In the genomic region with DNA sequence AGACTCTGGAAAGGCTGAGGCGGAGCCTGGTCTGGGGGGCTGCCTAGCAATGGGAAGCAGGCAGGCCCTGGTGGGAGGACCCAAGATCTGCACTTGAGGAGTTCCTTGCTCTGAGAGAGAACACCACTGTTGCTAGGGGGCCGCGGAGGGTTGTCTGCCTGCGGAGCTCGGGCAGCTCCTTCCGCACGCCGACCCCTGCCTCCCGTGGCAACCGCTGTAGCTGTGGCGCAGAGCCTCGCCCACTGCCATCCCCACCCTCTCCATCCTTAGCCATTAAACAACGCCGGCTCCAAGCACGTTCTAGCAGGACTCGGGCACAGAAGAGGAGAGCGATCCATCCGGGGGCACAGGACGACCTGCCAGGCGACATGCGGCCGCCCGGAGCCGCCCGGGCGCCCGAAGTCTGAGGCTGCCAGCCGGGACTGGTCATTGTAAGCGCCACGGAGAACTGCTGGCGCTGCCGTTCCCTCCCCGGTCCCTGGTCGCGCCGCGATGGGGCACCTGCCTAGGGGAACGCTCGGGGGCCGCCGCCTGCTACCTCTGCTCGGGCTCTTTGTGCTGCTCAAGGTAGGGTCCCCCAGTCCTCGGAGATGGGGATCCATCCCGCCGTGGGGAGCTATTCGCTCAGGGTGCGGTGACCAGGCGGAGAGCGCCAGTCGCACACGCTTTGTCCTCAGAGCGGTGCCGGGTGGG, we compare ENCODE assay signal across 8 mouse cellular contexts. TPM values are rescaled to one million over a fixed set of nuclear protein-coding genes. Genes with fewer than 3 reads are reported as not detected.
DNase-seq lines count a peak whose midpoint lies in the region; ATAC-seq and TF ChIP-seq lines count a peak whose summit lies in the region.

A gene (plus strand): TSS at position 126 of the 693 bp plus-strand sequence.

- 1% methylated on average over 52 of the region's 53 CpGs for WGBS in heart, embryonic 11.5 days (ENCODE audit: insufficient replicate concordance)
- WGBS in forebrain, postnatal 0 days: 2% methylated on average over 53 of the region's 53 CpGs
- WGBS in stomach, embryonic 16.5 days: under 1% methylated on average over 49 of the region's 53 CpGs

- H3K4me3 ChIP-seq in heart, embryonic 11.5 days (ENCODE audit: low read depth, low read length): peak within 1 kb of the TSS; percentile 51
- peak within 1 kb of the TSS; percentile 79 for H3K4me3 ChIP-seq in forebrain, postnatal 0 days (ENCODE audit: low read depth, low read length)
- H3K4me3 ChIP-seq in layer of hippocampus, adult 2 months: peak within 1 kb of the TSS; percentile 78
- H3K4me3 ChIP-seq in megakaryocyte, embryonic 14.5 days (replicated peaks): peak within 1 kb of the TSS; percentile 7
- peak within 1 kb of the TSS; percentile 47 for H3K4me3 ChIP-seq in stomach, embryonic 16.5 days (replicated peaks; ENCODE audit: low read length)

- DNase-seq in heart, adult 18-20 months: no peak
- DNase-seq in adrenal gland, postnatal 36 days: peak; percentile 7 to 18
- peak; percentile 87 for DNase-seq in forebrain, postnatal 0 days
- peak in 1 of 2 experiments; percentile 49 for DNase-seq in layer of hippocampus, adult 2 months (ENCODE audit: low spot score in 2 of 2)

- ATAC-seq in heart, embryonic 11.5 days (replicated peaks; ENCODE audit: insufficient number of reproducible peaks, low FRiP score, low TSS enrichment): peak; percentile 42; the same call in 1 of the 2 replicates
- ATAC-seq in forebrain, postnatal 0 days: peak; percentile 94
- ATAC-seq in stomach, embryonic 16.5 days (ENCODE audit: insufficient read depth, low FRiP score): peak; percentile 66; the same call in 1 of the 2 replicates
- no peak for ATAC-seq in activated CD4-positive, CD25-positive, alpha-beta regulatory T cell, adult 4 months

- H3K4me2 ChIP-seq in heart, embryonic 11.5 days: peak within 1 kb of the TSS; percentile 92
- peak within 1 kb of the TSS; percentile 64 for H3K4me2 ChIP-seq in forebrain, postnatal 0 days (ENCODE audit: low read depth)
- peak within 1 kb of the TSS; percentile 80 for H3K4me2 ChIP-seq in stomach, embryonic 16.5 days (ENCODE audit: low read depth, low read length)

- no peaks in the 10 kb centered on the region for H3K9me3 ChIP-seq in heart, embryonic 11.5 days (replicated peaks; ENCODE audit: control insufficient read depth, low read length)
- H3K9me3 ChIP-seq in forebrain, postnatal 0 days (ENCODE audit: low read length): no peaks in the 10 kb centered on the region
- H3K9me3 ChIP-seq in megakaryocyte, embryonic 14.5 days: peaks cover 10% of the 10 kb centered on the region; the same call in 1 of the 2 replicates
- no peaks in the 10 kb centered on the region for H3K9me3 ChIP-seq in stomach, embryonic 16.5 days (replicated peaks; ENCODE audit: control insufficient read depth, low read length)

- no peak within 1 kb of the TSS for H3K27ac ChIP-seq in heart, embryonic 11.5 days (ENCODE audit: low read depth, low read length)
- H3K27ac ChIP-seq in forebrain, postnatal 0 days (ENCODE audit: low read depth, low read length): peak within 1 kb of the TSS; percentile 93
- H3K27ac ChIP-seq in layer of hippocampus, adult 2 months: peak within 1 kb of the TSS; percentile 93
- no peak within 1 kb of the TSS for H3K27ac ChIP-seq in stomach, embryonic 16.5 days (ENCODE audit: low read length)

- no peak within 1 kb of the TSS for H3K9ac ChIP-seq in heart, embryonic 11.5 days (ENCODE audit: low read depth, low read length)
- H3K9ac ChIP-seq in forebrain, postnatal 0 days: peak within 1 kb of the TSS; percentile 96
- H3K9ac ChIP-seq in stomach, embryonic 16.5 days (ENCODE audit: low read length): peak within 1 kb of the TSS; percentile 54

- peaks cover 26% of the 10 kb centered on the region for H3K27me3 ChIP-seq in heart, embryonic 11.5 days (ENCODE audit: control insufficient read depth, insufficient read depth, low read length)
- H3K27me3 ChIP-seq in forebrain, postnatal 0 days (ENCODE audit: insufficient read depth, low read length): no peaks in the 10 kb centered on the region
- peaks cover 20% of the 10 kb centered on the region for H3K27me3 ChIP-seq in megakaryocyte, embryonic 14.5 days (replicated peaks)
- peaks cover 21% of the 10 kb centered on the region for H3K27me3 ChIP-seq in stomach, embryonic 16.5 days (ENCODE audit: control insufficient read depth, insufficient read depth, low read length)

- no peaks in the 10 kb centered on the region for H3K36me3 ChIP-seq in heart, embryonic 11.5 days (ENCODE audit: control insufficient read depth, insufficient read depth, low read length)
- no peaks in the 10 kb centered on the region for H3K36me3 ChIP-seq in forebrain, postnatal 0 days (ENCODE audit: insufficient read depth)
- H3K36me3 ChIP-seq in megakaryocyte, embryonic 14.5 days (replicated peaks; ENCODE audit: low read length): no peaks in the 10 kb centered on the region
- no peaks in the 10 kb centered on the region for H3K36me3 ChIP-seq in stomach, embryonic 16.5 days (ENCODE audit: control insufficient read depth, insufficient read depth, low read length)

- TF ChIP-seq CTCF in forebrain, postnatal 0 days (IDR thresholded peaks at IDR 0.05; ENCODE audit: low read depth): peak; percentile 46
- TF ChIP-seq CTCF in layer of hippocampus, adult 2 months (conservative IDR thresholded peaks at IDR 0.05): 0 out of 2 replicates have a peak, but pooled peaks have one; percentile 15

- peaks cover 10% of the 10 kb centered on the region; the same call in 1 of the 2 replicates for H3K4me1 ChIP-seq in heart, embryonic 11.5 days (ENCODE audit: control insufficient read depth, insufficient read depth, low read length)
- H3K4me1 ChIP-seq in forebrain, postnatal 0 days (ENCODE audit: insufficient read depth): no peaks in the 10 kb centered on the region
- H3K4me1 ChIP-seq in megakaryocyte, embryonic 14.5 days: no peaks in the 10 kb centered on the region
- H3K4me1 ChIP-seq in stomach, embryonic 16.5 days (ENCODE audit: control insufficient read depth, insufficient read depth, low read length): no peaks in the 10 kb centered on the region

RNA-seq across cellular contexts. Expression of the gene that starts here (rescaled TPM):
- 1.1 and 1.5 TPM in 2 replicates for polyA plus RNA-seq in heart, embryonic 11.5 days (2014; fragmentation: Nextera tagmentation; extraction: Ambion mirVana)
- total RNA-seq in heart, adult 18-20 months (2021): 1 to 10 TPM; 1.6 TPM
- total RNA-seq in adrenal gland, postnatal 36 days (2021): 1 to 10 TPM; 1.4 to 1.7 TPM
- 99.2 and 132 TPM in 2 replicates for total RNA-seq in forebrain, postnatal 0 days (2014; rRNA removed)
- 44.8 and 45.2 TPM in 2 replicates for polyA plus RNA-seq in forebrain, postnatal 0 days (2015; fragmentation: Nextera tagmentation; extraction: Ambion mirVana)
- 10 to 100 TPM; 43.6 to 45.4 TPM for total RNA-seq in layer of hippocampus, adult 2 months (2021)
- 0.29 TPM in 1 of 2 replicates, not detected in the other for polyA plus RNA-seq in megakaryocyte, embryonic 14.5 days (2012; ENCODE audit: insufficient read depth, low replicate concordance)
- polyA plus RNA-seq in stomach, embryonic 16.5 days (2015; fragmentation: Nextera tagmentation; extraction: Ambion mirVana): 3.2 and 3.3 TPM in 2 replicates
- under 1 TPM in 1 of 2 experiments, not detected in 1; 0.17 TPM for polyA plus RNA-seq in activated CD4-positive, CD25-positive, alpha-beta regulatory T cell, adult 4 months (2017; shearing (Covaris generic))

Comparison
In these comparisons a context has a peak if more than half of its experiments do, and no peak if none do; other contexts are left out.
1. RNA of the gene that starts here (total RNA-seq): 99.2 to 132 TPM in forebrain, postnatal 0 days and 43.6 to 45.4 TPM in layer of hippocampus, adult 2 months; 1.4 to 1.7 TPM in adrenal gland, postnatal 36 days and 1.6 TPM in heart, adult 18-20 months; every median in the first group is over 10 times any median in the second.
2. RNA of the gene that starts here (polyA plus RNA-seq): 44.8 to 45.2 TPM in forebrain, postnatal 0 days; 3.2 to 3.3 TPM in stomach, embryonic 16.5 days, 1.1 to 1.5 TPM in heart, embryonic 11.5 days, 0.29 TPM in megakaryocyte, embryonic 14.5 days and 0.17 TPM in activated CD4-positive, CD25-positive, alpha-beta regulatory T cell, adult 4 months; every median in the first group is over 10 times any median in the second.
3. H3K27ac ChIP-seq: peak in forebrain, postnatal 0 days (single experiment) and layer of hippocampus, adult 2 months (single experiment); none in heart, embryonic 11.5 days (single experiment) and stomach, embryonic 16.5 days (single experiment).
4. H3K4me3 ChIP-seq: peak in every context shown above with its lines; median percentile 79 in forebrain, postnatal 0 days; 78 in layer of hippocampus, adult 2 months; 51 in heart, embryonic 11.5 days; 47 in stomach, embryonic 16.5 days; 7 in megakaryocyte, embryonic 14.5 days.
5. DNase-seq: peak in adrenal gland, postnatal 36 days (2 of 2) and forebrain, postnatal 0 days (single experiment); none in heart, adult 18-20 months (0 of 2).
6. Peak in every context shown above with its lines, with median percentiles within 50 percentile points of each other: H3K4me2 ChIP-seq.